Mouse (Mus musculus): ENCODE measurements around the gene Filip1.
A peak's percentile ranks its signal among the peaks of the same experiment; 100 is the strongest.

The Filip1 gene

GRCm38 (mm10) chr9:79979274-79979673, 33.4 kb downstream of the Filip1 start:
- peak; percentile 82 for DNase-seq

GRCm38 (mm10) chr9:79978228-79979024, 34.2 kb downstream of the Filip1 start:
- peak; percentile 93 for DNase-seq

- DNase-seq: peak; percentile 98
Observed at GRCm38 (mm10) chr9:79977549-79977971, 35.1 kb downstream of the Filip1 start.

GRCm38 (mm10) chr9:79976789-79977188, 35.9 kb downstream of the Filip1 start:
- peak; percentile 95 for DNase-seq

- peak; percentile 77 for DNase-seq
Observed at GRCm38 (mm10) chr9:79975121-79975520, 37.5 kb downstream of the Filip1 start.

GRCm38 (mm10) chr9:79973582-79973981, 39.1 kb downstream of the Filip1 start:
- peak; percentile 64 for DNase-seq

- peak; percentile 89 for DNase-seq
Observed at GRCm38 (mm10) chr9:79972705-79973104, 39.9 kb downstream of the Filip1 start.

GRCm38 (mm10) chr9:79971619-79972018, 41.0 kb downstream of the Filip1 start:
- DNase-seq: peak; percentile 88

GRCm38 (mm10) chr9:79970659-79971118, 42.0 kb downstream of the Filip1 start:
- peak; percentile 97 for DNase-seq

- peak; percentile 28 for DNase-seq
Observed at GRCm38 (mm10) chr9:79969544-79969943, 43.1 kb downstream of the Filip1 start.

GRCm38 (mm10) chr9:79966711-79967487, 45.8 kb downstream of the Filip1 start:
- DNase-seq: peak; percentile 86

GRCm38 (mm10) chr9:79965600-79966392, 46.9 kb downstream of the Filip1 start:
- DNase-seq: peak; percentile 98

GRCm38 (mm10) chr9:79965003-79965402, 47.6 kb downstream of the Filip1 start:
- peak; percentile 90 for DNase-seq

GRCm38 (mm10) chr9:79961630-79962285, 50.9 kb downstream of the Filip1 start:
- DNase-seq: peak; percentile 99

- peak; percentile 79 for DNase-seq
Observed at GRCm38 (mm10) chr9:79960453-79960852, 52.2 kb downstream of the Filip1 start.

- DNase-seq: peak; percentile 74
Observed at GRCm38 (mm10) chr9:79958395-79958794, 54.3 kb downstream of the Filip1 start.

- peak; percentile 15 for DNase-seq
Observed at GRCm38 (mm10) chr9:79954944-79955343, 57.7 kb downstream of the Filip1 start.

- peak; percentile 96 for DNase-seq
Observed at GRCm38 (mm10) chr9:79951984-79952383, 60.7 kb downstream of the Filip1 start.

GRCm38 (mm10) chr9:79951339-79951738, 61.3 kb downstream of the Filip1 start:
- peak; percentile 66 for DNase-seq

GRCm38 (mm10) chr9:79950666-79951065, 62.0 kb downstream of the Filip1 start:
- peak; percentile 71 for DNase-seq

- peak; percentile 95 for DNase-seq
Observed at GRCm38 (mm10) chr9:79950038-79950437, 62.6 kb downstream of the Filip1 start.

- peak; percentile 5 for DNase-seq
Observed at GRCm38 (mm10) chr9:79948376-79948775, 64.3 kb downstream of the Filip1 start.
